Mouse (Mus musculus) induced T-regulatory cell, adult 2 months (primary cell): ENCODE results near the gene 5430402E10Rik.
"Not testable (repeated sequence)": the region's sequence is repeated elsewhere in the genome, so short reads cannot be mapped to it uniquely, and the experiment has no call there.

Source experiments
- DNase-seq: peaks from one replicate; pipeline ENCODE4 v3.0.0-alpha.2; 2012; ENCODE audit warnings: low read depth

The 5430402E10Rik gene

DNA sequence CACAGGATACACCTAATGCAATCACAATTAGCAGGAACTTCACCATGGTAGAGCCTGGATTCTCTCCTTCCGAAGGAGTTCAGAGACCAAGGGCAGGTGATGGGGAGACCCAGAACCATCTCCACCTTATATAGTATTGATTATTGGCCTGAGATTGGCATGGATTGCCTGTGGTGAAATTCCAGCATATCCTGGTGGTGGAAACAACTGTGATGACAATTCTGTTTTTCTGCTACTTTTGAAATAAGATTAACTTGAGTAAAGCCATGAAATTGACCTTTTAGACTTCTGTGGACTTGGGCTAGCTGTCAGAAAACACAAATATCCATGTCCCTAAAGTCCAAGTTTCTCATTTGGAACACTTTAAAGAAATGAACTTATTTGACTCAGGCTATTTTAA is at the start of gene 5430402E10Rik:
5430402E10Rik (minus strand) TSS at position 101 of the 400 bp plus-strand sequence.
- not testable (repeated sequence) for DNase-seq

DNA sequence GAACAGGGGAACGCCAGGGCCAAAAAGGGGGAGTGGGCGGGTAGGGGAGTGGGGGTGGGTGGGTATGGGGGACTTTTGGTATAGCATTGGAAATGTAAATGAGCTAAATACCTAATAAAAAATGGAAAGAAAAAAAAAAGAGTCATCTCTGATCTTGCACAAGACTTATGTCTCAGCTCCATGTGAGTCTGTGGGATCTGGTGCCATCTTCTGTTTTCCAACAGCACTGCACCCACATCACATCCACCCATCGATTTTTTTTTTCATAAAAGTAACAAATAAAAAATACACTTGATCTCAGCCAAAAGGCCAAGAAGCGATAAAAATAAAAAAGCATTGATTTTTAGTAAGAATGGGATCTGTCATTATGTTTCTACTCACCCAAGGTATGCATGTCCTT is 44.8 kb downstream of the 5430402E10Rik start:
- not testable (repeated sequence) for DNase-seq
